Mouse (Mus musculus) mature B cell (primary cell): ENCODE results near the gene Wnt2b.

Experiments used
- in situ Hi-C: fragments of 300-500 bp; cut with MboI; formaldehyde crosslinking; loops from 2 replicates; pipeline ENCODE4 v1.14.3; 2019

Gene Wnt2b

DNA sequence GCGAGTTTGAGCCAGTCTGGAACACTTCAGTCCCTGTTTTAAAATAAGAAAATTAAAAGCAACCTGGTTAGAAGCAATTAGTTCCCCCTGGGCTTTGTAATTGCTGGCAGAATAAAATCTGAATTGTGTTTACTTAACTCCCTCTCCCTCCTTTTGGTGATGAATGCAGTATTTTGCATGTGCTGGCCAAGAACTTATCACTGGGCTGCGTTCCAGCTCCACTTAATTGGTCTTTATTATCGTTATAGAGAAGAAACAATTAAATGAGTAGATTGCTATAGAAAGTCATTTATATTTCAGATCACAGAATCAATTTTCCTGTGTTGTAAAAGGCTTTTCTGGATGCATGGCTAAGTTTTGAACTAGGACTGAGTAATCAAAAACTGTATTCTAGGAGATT is 65.6 kb downstream of the Wnt2b start:
- in situ Hi-C loops = no loop called here
